ENCODE assay signal across 26 mouse cellular contexts in the genomic region with DNA sequence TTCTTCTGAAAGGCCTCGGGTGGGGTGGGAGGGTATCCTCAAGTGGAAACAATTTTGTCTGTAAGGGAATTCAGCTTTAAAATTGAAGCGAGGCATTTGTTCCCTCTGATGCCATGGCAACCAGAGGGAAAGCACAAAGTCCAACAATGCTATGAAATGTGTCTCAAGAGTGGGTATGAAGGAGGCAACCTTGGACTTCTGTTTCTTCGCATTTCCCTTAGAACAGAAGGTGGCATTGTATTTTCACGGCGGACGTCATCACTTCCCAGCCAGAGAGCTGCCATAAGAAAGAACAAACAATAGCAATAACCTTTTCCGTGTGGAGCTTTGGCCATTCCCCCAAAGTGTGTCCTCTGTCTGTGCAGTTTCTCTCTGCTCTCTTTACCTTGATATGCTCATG. TPM values are rescaled to one million over a fixed set of nuclear protein-coding genes. Genes with fewer than 3 reads are reported as not detected.
DNase-seq lines count a peak whose midpoint lies in the region; ATAC-seq and TF ChIP-seq lines count a peak whose summit lies in the region.
"Had no signal": no experiment of that assay in that cellular context is flagged by ENCODE, and none has a peak within 500 bp of the region (broad histone marks: within the 10 kb centered on the region; RNA-seq: fewer than 3 reads in every experiment).

No protein-coding gene starts in this region.

- WGBS in hindbrain, postnatal 0 days, result 35% methylated on average over 7 of the region's 7 CpGs
- 39% methylated on average over 7 of the region's 7 CpGs for WGBS in hindbrain, embryonic 16.5 days
- WGBS in intestine, embryonic 15.5 days, result 59% methylated on average over 7 of the region's 7 CpGs

- H3K27me3 ChIP-seq in hindbrain, postnatal 0 days (ENCODE audit: insufficient read depth, low read length), result no peaks in the 10 kb centered on the region
- no peaks in the 10 kb centered on the region for H3K27me3 ChIP-seq in hindbrain, embryonic 16.5 days (replicated peaks; ENCODE audit: control insufficient read depth, insufficient read depth, low read length)
- H3K27me3 ChIP-seq in intestine, embryonic 15.5 days (replicated peaks), result no peaks in the 10 kb centered on the region
- H3K27me3 ChIP-seq: embryonic facial prominence, embryonic 13.5 days; forebrain, embryonic 13.5 days; heart, embryonic 12.5 days had no signal

- ATAC-seq in hindbrain, postnatal 0 days, result no peak
- no peak for ATAC-seq in hindbrain, embryonic 16.5 days
- peak; percentile 82 for ATAC-seq in intestine, embryonic 15.5 days
- ATAC-seq: CD4-positive, CD25-positive, alpha-beta regulatory T cell, adult 4 months; forebrain, embryonic 13.5 days; inflammation-experienced regulatory T-cells, adult 6 months had no signal

- peak; percentile 19 for DNase-seq in embryo, embryonic 10.5 days (ENCODE audit: low spot score)
- DNase-seq in embryo, embryonic 10 days (ENCODE audit: low spot score), result no peak
- peak; percentile 6 for DNase-seq in hindbrain, postnatal 0 days (ENCODE audit: low spot score)
- DNase-seq in brain, adult 2 months (ENCODE audit: low read depth, low spot score), result peak; percentile 40
- no peak for DNase-seq in adrenal gland, postnatal 10 days
- DNase-seq in layer of hippocampus, postnatal 10 days (ENCODE audit: low spot score in 2 of 2), result no peak
- DNase-seq: adrenal gland, postnatal 14 days; B cell, adult 2 months; cerebellum, adult 11 months; cerebellum, adult 8-10 months; cerebellum, postnatal 14 days; gastrocnemius, postnatal 10 days had no signal

- H3K4me1 ChIP-seq in hindbrain, postnatal 0 days (ENCODE audit: insufficient read depth, low read length), result no peaks in the 10 kb centered on the region
- H3K4me1 ChIP-seq in hindbrain, embryonic 16.5 days (ENCODE audit: control insufficient read depth, insufficient read depth, low read depth, low read length), result no peaks in the 10 kb centered on the region
- H3K4me1 ChIP-seq in intestine, embryonic 15.5 days (replicated peaks), result no peaks in the 10 kb centered on the region
- H3K4me1 ChIP-seq: embryonic facial prominence, embryonic 13.5 days; forebrain, embryonic 13.5 days; heart, embryonic 12.5 days; hindbrain, embryonic 10.5 days had no signal

- no peaks in the 10 kb centered on the region for H3K36me3 ChIP-seq in hindbrain, postnatal 0 days (ENCODE audit: insufficient read depth, low read length)
- H3K36me3 ChIP-seq in hindbrain, embryonic 16.5 days (ENCODE audit: control insufficient read depth, insufficient read depth, low read length), result no peaks in the 10 kb centered on the region
- H3K36me3 ChIP-seq in intestine, embryonic 15.5 days, result no peaks in the 10 kb centered on the region
- H3K36me3 ChIP-seq: embryonic facial prominence, embryonic 13.5 days; G1E; heart, embryonic 12.5 days; hindbrain, embryonic 10.5 days had no signal

- no peak overlapping the region for H3K9ac ChIP-seq in hindbrain, postnatal 0 days (replicated peaks; ENCODE audit: low read length)
- H3K9ac ChIP-seq in hindbrain, embryonic 16.5 days (ENCODE audit: low read depth, low read length), result no peak overlapping the region
- H3K9ac ChIP-seq in intestine, embryonic 15.5 days, result no peak overlapping the region
- H3K9ac ChIP-seq: embryonic facial prominence, embryonic 13.5 days; forebrain, embryonic 13.5 days; heart, embryonic 12.5 days; hindbrain, embryonic 14.5 days had no signal

- no peak overlapping the region for H3K4me3 ChIP-seq in hindbrain, postnatal 0 days (ENCODE audit: low read length)
- H3K4me3 ChIP-seq in hindbrain, embryonic 16.5 days (ENCODE audit: low read length), result no peak overlapping the region
- H3K4me3 ChIP-seq in intestine, embryonic 15.5 days (replicated peaks), result no peak overlapping the region
- H3K4me3 ChIP-seq: embryonic facial prominence, embryonic 13.5 days; forebrain, embryonic 13.5 days; heart, embryonic 12.5 days; hindbrain, embryonic 10.5 days had no signal

- no peak for TF ChIP-seq CTCF in hindbrain, postnatal 0 days (IDR thresholded peaks at IDR 0.05; ENCODE audit: low read depth)

- H3K9me3 ChIP-seq in hindbrain, postnatal 0 days (ENCODE audit: low read length), result no peaks in the 10 kb centered on the region
- H3K9me3 ChIP-seq in hindbrain, embryonic 16.5 days (ENCODE audit: control insufficient read depth, low read length), result 0 out of 2 replicates have a peak, but pooled peaks cover 4% of the 10 kb centered on the region
- H3K9me3 ChIP-seq in intestine, embryonic 15.5 days, result no peaks in the 10 kb centered on the region
- H3K9me3 ChIP-seq: embryonic facial prominence, embryonic 13.5 days; G1E; heart, embryonic 12.5 days; hindbrain, embryonic 10.5 days had no signal

- H3K27ac ChIP-seq in hindbrain, postnatal 0 days, result no peak overlapping the region
- no peak overlapping the region for H3K27ac ChIP-seq in hindbrain, embryonic 16.5 days (ENCODE audit: low read depth, low read length)
- no peak overlapping the region for H3K27ac ChIP-seq in intestine, embryonic 15.5 days
- H3K27ac ChIP-seq: embryonic facial prominence, embryonic 13.5 days; forebrain, embryonic 13.5 days; hindbrain, embryonic 10.5 days; hindbrain, embryonic 14.5 days had no signal

- no peak overlapping the region for H3K4me2 ChIP-seq in hindbrain, postnatal 0 days (ENCODE audit: low read depth, low read length)
- no peak overlapping the region for H3K4me2 ChIP-seq in hindbrain, embryonic 16.5 days (ENCODE audit: low read length)
- no peak overlapping the region for H3K4me2 ChIP-seq in intestine, embryonic 15.5 days (replicated peaks)
- H3K4me2 ChIP-seq: embryonic facial prominence, embryonic 13.5 days; forebrain, embryonic 13.5 days; heart, embryonic 12.5 days; hindbrain, embryonic 14.5 days had no signal

RNA-seq across cellular contexts. Expression of a gene that starts 53.1 kb away (rescaled TPM):
- 2.9 and 4.9 TPM in 2 replicates for total RNA-seq in hindbrain, postnatal 0 days (2014; rRNA removed)
- 9.1 and 9.7 TPM in 2 replicates for polyA plus RNA-seq in hindbrain, postnatal 0 days (2015; fragmentation: Nextera tagmentation; extraction: Ambion mirVana)
- polyA plus RNA-seq in hindbrain, embryonic 16.5 days (2015; fragmentation: Nextera tagmentation; extraction: Ambion mirVana), result 9.6 and 10.7 TPM in 2 replicates
- polyA plus RNA-seq in intestine, embryonic 15.5 days (2015; fragmentation: Nextera tagmentation; extraction: Ambion mirVana), result 2.9 and 3.2 TPM in 2 replicates
- 10 to 100 TPM; 59.5 to 68.1 TPM for total RNA-seq in adrenal gland, postnatal 10 days (2021)
- 10 to 100 TPM; 36.4 to 36.7 TPM for total RNA-seq in layer of hippocampus, postnatal 10 days (2021)
- total RNA-seq: common myeloid progenitor, adult 5-6 weeks had no signal
- polyA plus RNA-seq: G1E; inflammation-experienced regulatory T-cells, adult 6 months had no signal

RNA-seq across cellular contexts. Expression of a gene that starts 53.8 kb away (rescaled TPM):
- not detected in 2 replicates for total RNA-seq in hindbrain, postnatal 0 days (2014; rRNA removed)
- not detected in 2 replicates for polyA plus RNA-seq in hindbrain, postnatal 0 days (2015; fragmentation: Nextera tagmentation; extraction: Ambion mirVana)
- not detected in 2 replicates for polyA plus RNA-seq in hindbrain, embryonic 16.5 days (2015; fragmentation: Nextera tagmentation; extraction: Ambion mirVana)
- polyA plus RNA-seq in intestine, embryonic 15.5 days (2015; fragmentation: Nextera tagmentation; extraction: Ambion mirVana), result not detected in 2 replicates
- under 1 TPM in 1 of 2 experiments, not detected in 1; 0.21 TPM for total RNA-seq in adrenal gland, postnatal 10 days (2021)
- not detected for total RNA-seq in layer of hippocampus, postnatal 10 days (2021)
- total RNA-seq: adrenal gland, postnatal 14 days; common myeloid progenitor, adult 5-6 weeks; G1E; gastrocnemius, postnatal 4 days; heart, adult 8-10 months; heart, postnatal 25 days had no signal
- polyA plus RNA-seq: CD4-positive, CD25-positive, alpha-beta regulatory T cell, adult 4 months; embryonic facial prominence, embryonic 13.5 days; forebrain, embryonic 13.5 days; G1E; heart, embryonic 12.5 days; hindbrain, embryonic 10.5 days; hindbrain, embryonic 14.5 days; inflammation-experienced regulatory T-cells, adult 6 months had no signal

Comparison
In these comparisons a context has a peak if more than half of its experiments do, and no peak if none do; other contexts are left out.
1. DNase-seq: peak in embryo, embryonic 10.5 days (single experiment), hindbrain, postnatal 0 days (single experiment) and brain, adult 2 months (single experiment); none in embryo, embryonic 10 days (single experiment), adrenal gland, postnatal 10 days (single experiment) and layer of hippocampus, postnatal 10 days (0 of 2).